Mouse (Mus musculus): ENCODE results near the gene Apba2.

Apba2 gene

GRCm38 (mm10) chr7:64728181-64728591, 226.7 kb downstream of the Apba2 start:
- no peak for DNase-seq (ENCODE audit: low spot score)

- DNase-seq (ENCODE audit: low spot score) = no peak
Observed at GRCm38 (mm10) chr7:64728816-64729215, 227.3 kb downstream of the Apba2 start.

GRCm38 (mm10) chr7:64729785-64730184, 228.3 kb downstream of the Apba2 start:
- peak; percentile 38 for DNase-seq (ENCODE audit: low spot score)

GRCm38 (mm10) chr7:64739131-64739530, 237.6 kb downstream of the Apba2 start:
- DNase-seq (ENCODE audit: low spot score) = no peak

- peak; percentile 67 for DNase-seq (ENCODE audit: low spot score)
Observed at GRCm38 (mm10) chr7:64741333-64742307, 240.1 kb downstream of the Apba2 start.

- no peak for DNase-seq (ENCODE audit: low spot score)
Observed at GRCm38 (mm10) chr7:64743610-64744009, 242.1 kb downstream of the Apba2 start.

- peak; percentile 52 for DNase-seq (ENCODE audit: low spot score)
Observed at GRCm38 (mm10) chr7:64751465-64751864, 250.0 kb downstream of the Apba2 start.

GRCm38 (mm10) chr7:64752133-64752532, 250.6 kb downstream of the Apba2 start:
- DNase-seq (ENCODE audit: low spot score) = no peak

- DNase-seq (ENCODE audit: low spot score) = no peak
Observed at GRCm38 (mm10) chr7:64753678-64754077, 252.2 kb downstream of the Apba2 start.

- DNase-seq (ENCODE audit: low spot score) = no peak
Observed at GRCm38 (mm10) chr7:64754161-64754560, 252.7 kb downstream of the Apba2 start.

- no peak for DNase-seq (ENCODE audit: low spot score)
Observed at GRCm38 (mm10) chr7:64755141-64755540, 253.6 kb downstream of the Apba2 start.

GRCm38 (mm10) chr7:64765595-64765994, 264.1 kb downstream of the Apba2 start:
- no peak for DNase-seq (ENCODE audit: low spot score)

GRCm38 (mm10) chr7:64769768-64770167, 268.3 kb downstream of the Apba2 start:
- no peak for DNase-seq (ENCODE audit: low spot score)

GRCm38 (mm10) chr7:64770779-64771390, 269.4 kb downstream of the Apba2 start:
- DNase-seq (ENCODE audit: low spot score) = no peak

- DNase-seq (ENCODE audit: low spot score) = no peak
Observed at GRCm38 (mm10) chr7:64773465-64773864, 272.0 kb downstream of the Apba2 start.

GRCm38 (mm10) chr7:64776708-64777489, 275.4 kb downstream of the Apba2 start:
- no peak for DNase-seq (ENCODE audit: low spot score)

- no peak for DNase-seq (ENCODE audit: low spot score)
Observed at GRCm38 (mm10) chr7:64779501-64779900, 278.0 kb downstream of the Apba2 start.

GRCm38 (mm10) chr7:64785040-64785439, 283.5 kb downstream of the Apba2 start:
- no peak for DNase-seq (ENCODE audit: low spot score)

- DNase-seq (ENCODE audit: low spot score) = no peak
Observed at GRCm38 (mm10) chr7:64791145-64791544, 289.6 kb downstream of the Apba2 start.

GRCm38 (mm10) chr7:64792031-64792430, 290.5 kb downstream of the Apba2 start:
- peak; percentile 8 for DNase-seq (ENCODE audit: low spot score)

- DNase-seq (ENCODE audit: low spot score) = no peak
Observed at GRCm38 (mm10) chr7:64795554-64795953, 294.0 kb downstream of the Apba2 start.

All from ovary, postnatal 14 days (tissue).